Mouse (Mus musculus): ENCODE data around the gene Elf2.
"Not testable (repeated sequence)": the region's sequence is repeated elsewhere in the genome, so short reads cannot be mapped to it uniquely, and the experiment has no call there.

Gene Elf2

GRCm38 (mm10) chr3:51330086-51330485 lies 10.4 kb downstream of the Elf2 start:
- DNase-seq (ENCODE audit: low read depth, low spot score): no peak

- DNase-seq (ENCODE audit: low read depth, low spot score): no peak
These were observed 11.9 kb downstream of the Elf2 start for GRCm38 (mm10) chr3:51328546-51328945.

GRCm38 (mm10) chr3:51327817-51328216 lies 12.6 kb downstream of the Elf2 start:
- no peak for DNase-seq (ENCODE audit: low read depth, low spot score)

GRCm38 (mm10) chr3:51327429-51327797 lies 13.1 kb downstream of the Elf2 start:
- DNase-seq (ENCODE audit: low read depth, low spot score): no peak

GRCm38 (mm10) chr3:51326664-51327428 lies 13.6 kb downstream of the Elf2 start:
- DNase-seq (ENCODE audit: low read depth, low spot score): peak; percentile 27

- no peak for DNase-seq (ENCODE audit: low read depth, low spot score)
These were observed 15.0 kb downstream of the Elf2 start for GRCm38 (mm10) chr3:51325475-51325874.

GRCm38 (mm10) chr3:51323006-51323405 lies 17.5 kb downstream of the Elf2 start:
- DNase-seq (ENCODE audit: low read depth, low spot score): no peak

- no peak for DNase-seq (ENCODE audit: low read depth, low spot score)
These were observed 18.1 kb downstream of the Elf2 start for GRCm38 (mm10) chr3:51322326-51322725.

GRCm38 (mm10) chr3:51321141-51321540 lies 19.3 kb downstream of the Elf2 start:
- DNase-seq (ENCODE audit: low read depth, low spot score): no peak

GRCm38 (mm10) chr3:51318053-51318452 lies 22.4 kb downstream of the Elf2 start:
- not testable (repeated sequence) for DNase-seq (ENCODE audit: low read depth, low spot score)

- no peak for DNase-seq (ENCODE audit: low read depth, low spot score)
These were observed 23.6 kb downstream of the Elf2 start for GRCm38 (mm10) chr3:51316876-51317275.

GRCm38 (mm10) chr3:51311638-51312037 lies 28.8 kb downstream of the Elf2 start:
- DNase-seq (ENCODE audit: low read depth, low spot score): no peak

GRCm38 (mm10) chr3:51310098-51310497 lies 30.4 kb downstream of the Elf2 start:
- no peak for DNase-seq (ENCODE audit: low read depth, low spot score)

GRCm38 (mm10) chr3:51306621-51307020 lies 33.8 kb downstream of the Elf2 start:
- no peak for DNase-seq (ENCODE audit: low read depth, low spot score)

- no peak for DNase-seq (ENCODE audit: low read depth, low spot score)
These were observed 34.5 kb downstream of the Elf2 start for GRCm38 (mm10) chr3:51305961-51306360.

GRCm38 (mm10) chr3:51302971-51303476 lies 37.4 kb downstream of the Elf2 start:
- no peak for DNase-seq (ENCODE audit: low read depth, low spot score)

- no peak for DNase-seq (ENCODE audit: low read depth, low spot score)
These were observed 38.9 kb downstream of the Elf2 start for GRCm38 (mm10) chr3:51301583-51301982.

- DNase-seq (ENCODE audit: low read depth, low spot score): no peak
These were observed 43.7 kb downstream of the Elf2 start for GRCm38 (mm10) chr3:51296790-51297189.

GRCm38 (mm10) chr3:51295225-51295624 lies 45.2 kb downstream of the Elf2 start:
- peak; percentile 54 for DNase-seq (ENCODE audit: low read depth, low spot score)

GRCm38 (mm10) chr3:51294251-51294650 lies 46.2 kb downstream of the Elf2 start:
- no peak for DNase-seq (ENCODE audit: low read depth, low spot score)

- DNase-seq (ENCODE audit: low read depth, low spot score): peak; percentile 70
These were observed 51.3 kb downstream of the Elf2 start for GRCm38 (mm10) chr3:51288880-51289821.

- no peak for DNase-seq (ENCODE audit: low read depth, low spot score)
These were observed 56.1 kb downstream of the Elf2 start for GRCm38 (mm10) chr3:51284375-51284774.
